Mouse (Mus musculus): ENCODE results near the gene Swap70. TPM values are rescaled to one million over a fixed set of nuclear protein-coding genes. Genes with fewer than 3 reads are reported as not detected.

The Swap70 gene
- polyA plus RNA-seq, 1 experiment from 2014 or later: 33.2 TPM

- H3K4me1 ChIP-seq: peaks cover 6% of the 10 kb centered on the region; the same call in 1 of the 2 replicates
- no peak for ATAC-seq (ENCODE audit: insufficient number of reproducible peaks, low FRiP score, low TSS enrichment, low read depth)
- no peaks in the 10 kb centered on the region for H3K27me3 ChIP-seq
- no peak overlapping the region for H3K4me2 ChIP-seq (replicated peaks)
- 62% methylated on average over 4 of the region's 4 CpGs for WGBS
- no peaks in the 10 kb centered on the region for H3K9me3 ChIP-seq (replicated peaks)
- H3K4me3 ChIP-seq (replicated peaks): no peak overlapping the region
- no peak overlapping the region for H3K9ac ChIP-seq
- peaks cover 40% of the 10 kb centered on the region for H3K36me3 ChIP-seq
- H3K27ac ChIP-seq (replicated peaks): no peak overlapping the region
These were observed 50.9 kb downstream of the Swap70 start for GRCm38 (mm10) chr7:110272434-110272833.

- no peaks in the 10 kb centered on the region for H3K9me3 ChIP-seq (replicated peaks)
- 94% methylated on average over 5 of the region's 5 CpGs for WGBS
- H3K4me2 ChIP-seq (replicated peaks): no peak overlapping the region
- H3K27me3 ChIP-seq: no peaks in the 10 kb centered on the region
- H3K9ac ChIP-seq: no peak overlapping the region
- ATAC-seq (ENCODE audit: insufficient number of reproducible peaks, low FRiP score, low TSS enrichment, low read depth): no peak
- no peak overlapping the region for H3K4me3 ChIP-seq (replicated peaks)
- H3K4me1 ChIP-seq: no peaks in the 10 kb centered on the region
- H3K27ac ChIP-seq (replicated peaks): no peak overlapping the region
- peaks cover 71% of the 10 kb centered on the region for H3K36me3 ChIP-seq
These were observed 56.3 kb downstream of the Swap70 start for GRCm38 (mm10) chr7:110277734-110278245.

DNA sequence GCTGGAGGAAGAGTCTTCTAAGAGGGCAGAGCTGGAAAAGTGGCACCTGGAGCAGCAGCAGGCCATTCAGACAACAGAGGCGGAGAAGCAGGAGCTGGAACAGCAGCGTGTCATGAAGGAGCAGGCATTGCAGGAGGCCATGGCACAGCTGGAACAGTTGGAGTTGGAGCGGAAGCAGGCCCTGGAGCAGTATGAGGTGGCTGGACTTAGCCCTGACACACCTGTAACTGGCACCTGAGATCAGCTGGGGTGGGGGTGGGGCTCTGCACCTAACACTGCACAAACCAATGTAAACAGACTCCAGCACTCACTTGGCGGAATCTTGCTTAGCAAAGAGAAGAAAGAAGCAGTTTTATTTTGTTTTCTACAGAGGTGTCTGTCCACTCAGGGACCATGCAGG, 57.7 kb downstream of the Swap70 start:
- Histone ChIP-seq H3K9ac (no peak overlapping the region), H3K36me3 (peaks cover 65% of the 10 kb centered on the region)

DNA sequence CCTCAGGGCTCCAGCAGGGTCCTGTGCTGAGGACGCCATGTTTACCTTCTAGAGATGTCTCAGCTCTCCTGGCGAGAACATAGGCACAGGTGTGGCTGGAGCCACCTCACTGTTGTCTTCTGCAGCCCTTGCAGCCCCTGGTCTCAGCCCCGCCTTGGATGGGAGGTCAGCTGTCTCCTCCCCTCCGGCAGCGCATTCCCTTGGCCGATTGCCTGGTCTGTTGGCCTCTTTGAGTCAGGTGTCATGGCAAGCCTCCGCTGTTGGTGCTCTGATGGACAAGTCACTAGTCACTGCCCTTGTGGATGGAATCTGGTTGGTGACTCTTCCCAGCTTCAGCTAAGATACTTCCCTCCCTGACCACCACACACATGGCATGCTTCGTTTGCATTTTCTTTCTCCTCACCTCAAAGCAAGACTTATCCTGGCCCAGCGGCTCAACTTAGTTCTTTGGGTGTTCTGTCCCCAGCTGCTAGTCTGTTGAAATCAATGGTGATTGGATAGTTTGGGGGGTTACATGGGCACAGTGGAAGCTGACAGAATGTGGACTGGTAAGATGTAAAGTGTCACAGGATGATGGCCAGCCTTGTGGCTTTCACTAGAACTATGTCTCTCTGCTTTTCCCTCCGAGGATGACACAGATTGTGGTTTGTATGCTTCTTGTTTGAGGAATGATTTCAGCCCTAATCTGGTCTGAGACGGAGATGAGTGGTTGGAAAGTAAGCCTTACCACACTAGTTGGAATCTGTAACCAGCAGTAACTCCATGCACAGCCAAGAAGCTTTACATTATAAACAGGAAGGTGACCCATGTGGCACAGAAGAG, 60.1 kb downstream of the Swap70 start:
- H3K4me2 ChIP-seq (replicated peaks): no peak overlapping the region
- no peak overlapping the region for H3K27ac ChIP-seq (replicated peaks)
- ATAC-seq (ENCODE audit: insufficient number of reproducible peaks, low FRiP score, low TSS enrichment, low read depth): no peak
- H3K9ac ChIP-seq: no peak overlapping the region
- no peaks in the 10 kb centered on the region for H3K27me3 ChIP-seq
- H3K36me3 ChIP-seq: peaks cover 45% of the 10 kb centered on the region
- no peak overlapping the region for H3K4me3 ChIP-seq (replicated peaks)
- H3K9me3 ChIP-seq (replicated peaks): no peaks in the 10 kb centered on the region
- no peaks in the 10 kb centered on the region for H3K4me1 ChIP-seq
- 90% methylated on average over 11 of the region's 11 CpGs for WGBS

More for the DNA sequence above, 57.7 kb downstream of the Swap70 start:
- H3K4me3 ChIP-seq (replicated peaks): no peak overlapping the region
- ATAC-seq (ENCODE audit: insufficient number of reproducible peaks, low FRiP score, low TSS enrichment, low read depth): no peak
- no peaks in the 10 kb centered on the region for H3K9me3 ChIP-seq (replicated peaks)
- H3K4me2 ChIP-seq (replicated peaks): no peak overlapping the region
- WGBS: 89% methylated on average over 4 of the region's 4 CpGs
- no peaks in the 10 kb centered on the region for H3K27me3 ChIP-seq
- H3K4me1 ChIP-seq: no peaks in the 10 kb centered on the region
- no peak overlapping the region for H3K27ac ChIP-seq (replicated peaks)

DNA sequence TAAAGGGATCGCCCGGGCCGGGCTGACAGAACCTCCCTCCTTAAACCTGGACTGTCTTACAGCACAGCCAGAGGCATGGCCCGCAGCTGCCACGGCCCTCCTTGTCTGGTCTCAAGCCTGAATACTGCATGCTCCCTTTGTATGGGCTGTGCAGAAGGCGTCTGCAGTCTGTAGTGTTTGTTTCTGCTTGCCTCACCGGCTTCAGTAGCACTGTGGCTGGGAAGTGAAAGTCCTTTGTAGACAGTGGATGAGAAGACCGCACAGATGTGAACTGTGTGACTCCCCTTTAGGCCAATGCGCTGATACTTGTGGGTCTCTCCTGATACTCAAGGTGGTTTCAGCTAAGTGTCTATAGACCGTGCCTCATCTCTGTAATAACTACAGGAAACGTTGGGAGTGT, 61.3 kb downstream of the Swap70 start:
- no peaks in the 10 kb centered on the region for H3K9me3 ChIP-seq (replicated peaks)
- no peak for ATAC-seq (ENCODE audit: insufficient number of reproducible peaks, low FRiP score, low TSS enrichment, low read depth)
- no peak overlapping the region for H3K27ac ChIP-seq (replicated peaks)
- 82% methylated on average over 11 of the region's 11 CpGs for WGBS
- H3K27me3 ChIP-seq: no peaks in the 10 kb centered on the region
- H3K4me3 ChIP-seq (replicated peaks): no peak overlapping the region
- no peak overlapping the region for H3K9ac ChIP-seq
- no peak overlapping the region for H3K4me2 ChIP-seq (replicated peaks)
- H3K36me3 ChIP-seq: peaks cover 39% of the 10 kb centered on the region
- H3K4me1 ChIP-seq: peaks cover 8% of the 10 kb centered on the region

DNA sequence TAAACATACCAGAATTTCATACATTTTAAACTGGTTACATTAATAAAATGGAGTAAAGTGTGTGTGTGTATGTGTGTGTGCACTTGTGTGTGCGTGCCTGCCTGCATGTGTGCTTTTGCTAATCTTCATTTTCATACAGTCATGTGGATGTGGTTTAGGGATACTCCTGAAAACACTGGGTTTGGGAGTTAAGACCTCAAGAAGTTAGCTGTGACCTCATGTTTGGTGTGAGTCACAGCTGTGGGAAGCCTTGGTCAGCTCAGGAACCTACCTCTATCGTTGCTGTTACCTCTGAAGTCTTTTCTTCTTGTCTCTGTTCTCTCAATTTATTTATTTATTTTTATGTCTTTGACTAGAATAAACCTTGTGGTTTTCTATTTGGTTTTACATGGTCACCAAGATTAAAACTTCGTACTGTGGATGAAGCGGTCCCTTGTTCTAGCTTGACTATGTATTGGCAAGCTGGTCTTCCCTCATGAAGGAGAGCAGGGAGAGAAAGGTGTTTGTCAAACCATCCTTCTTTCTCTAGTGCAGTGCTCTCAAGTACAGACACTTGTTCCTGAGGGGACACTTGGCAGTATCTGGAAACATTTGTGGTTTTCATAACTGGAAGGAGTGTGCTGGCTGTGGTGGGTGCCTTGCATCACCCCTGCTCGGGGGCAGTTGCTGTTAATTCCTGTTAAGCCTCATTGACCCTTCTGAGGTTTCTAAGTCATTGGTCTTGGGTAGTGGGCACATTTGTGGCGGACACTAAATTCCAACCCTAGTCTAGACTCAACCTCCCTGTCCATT, 62.2 kb downstream of the Swap70 start:
- no peaks in the 10 kb centered on the region for H3K9me3 ChIP-seq (replicated peaks)
- peaks cover 31% of the 10 kb centered on the region for H3K36me3 ChIP-seq
- H3K9ac ChIP-seq: no peak overlapping the region
- no peak overlapping the region for H3K4me3 ChIP-seq (replicated peaks)
- no peak overlapping the region for H3K4me2 ChIP-seq (replicated peaks)
- no peak overlapping the region for H3K27ac ChIP-seq (replicated peaks)
- ATAC-seq (ENCODE audit: insufficient number of reproducible peaks, low FRiP score, low TSS enrichment, low read depth): no peak
- H3K4me1 ChIP-seq: peaks cover 17% of the 10 kb centered on the region
- WGBS: 85% methylated on average over 6 of the region's 6 CpGs
- no peaks in the 10 kb centered on the region for H3K27me3 ChIP-seq

DNA sequence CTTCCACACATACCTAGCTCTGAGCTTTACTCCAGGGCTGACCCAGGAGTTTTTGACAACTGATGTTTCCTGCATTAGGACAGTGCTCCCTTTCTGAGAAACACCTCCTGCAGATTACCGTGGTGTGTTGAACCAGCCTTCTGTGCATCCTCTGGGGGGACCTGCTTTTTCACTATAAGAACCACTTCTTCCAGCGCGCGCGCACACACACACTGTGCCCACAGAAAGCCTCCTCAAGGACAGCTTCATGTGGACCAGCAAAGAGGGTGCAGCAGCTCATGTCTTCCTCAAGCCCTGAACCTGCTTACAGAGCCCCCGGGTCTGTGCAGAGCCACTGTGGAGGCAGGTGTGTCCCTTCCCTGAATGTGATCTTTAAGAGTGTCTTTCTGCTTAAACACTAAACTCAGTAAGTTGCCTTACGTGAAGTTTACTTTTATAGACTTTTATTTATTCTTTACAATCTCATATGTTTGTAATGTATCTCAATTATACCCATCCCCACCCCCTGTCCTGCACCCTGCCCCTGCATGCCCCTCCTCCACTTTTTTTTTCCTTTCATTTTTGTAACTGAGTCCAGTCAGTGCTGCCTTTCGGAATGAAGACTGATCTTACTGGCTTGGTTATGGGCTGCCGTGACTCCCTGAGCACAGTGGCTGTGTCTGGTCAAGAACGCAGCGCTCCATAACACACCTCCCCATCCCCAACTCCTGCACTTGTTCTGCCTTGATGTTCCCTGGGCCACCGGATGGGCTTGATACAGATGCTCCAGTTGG, 63.8 kb downstream of the Swap70 start:
- Histone ChIP-seq H3K4me3 (replicated peaks) (no peak overlapping the region), H3K9me3 (replicated peaks) (no peaks in the 10 kb centered on the region), H3K27me3 (no peaks in the 10 kb centered on the region), H3K9ac (no peak overlapping the region), H3K4me1 (peaks cover 20% of the 10 kb centered on the region), H3K36me3 (peaks cover 17% of the 10 kb centered on the region), H3K4me2 (replicated peaks) (no peak overlapping the region), H3K27ac (replicated peaks) (no peak overlapping the region)
- 89% methylated on average over 12 of the region's 12 CpGs for WGBS
- no peak for ATAC-seq (ENCODE audit: insufficient number of reproducible peaks, low FRiP score, low TSS enrichment, low read depth)

DNA sequence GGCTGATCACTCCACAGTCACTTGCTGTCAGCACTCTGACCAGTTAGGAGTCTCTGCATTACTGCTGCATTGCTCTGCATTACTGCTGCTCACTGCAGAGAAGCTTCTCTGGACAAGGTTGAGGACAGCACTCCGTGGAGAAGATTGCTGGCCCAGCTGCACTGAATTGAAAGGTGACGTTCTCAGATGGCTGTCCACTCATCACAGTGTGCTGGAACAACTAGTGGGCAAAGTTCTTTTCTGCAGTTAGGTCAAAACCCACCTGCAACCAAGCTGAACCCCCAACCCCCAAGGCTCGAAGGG, 64.3 kb downstream of the Swap70 start:
- no peak overlapping the region for H3K27ac ChIP-seq (replicated peaks)
- H3K36me3 ChIP-seq: peaks cover 14% of the 10 kb centered on the region
- H3K4me3 ChIP-seq (replicated peaks): no peak overlapping the region
- ATAC-seq (ENCODE audit: insufficient number of reproducible peaks, low FRiP score, low TSS enrichment, low read depth): no peak
- WGBS: 76% methylated on average over 3 of the region's 3 CpGs
- no peak overlapping the region for H3K9ac ChIP-seq
- H3K27me3 ChIP-seq: no peaks in the 10 kb centered on the region
- H3K9me3 ChIP-seq (replicated peaks): no peaks in the 10 kb centered on the region
- peaks cover 20% of the 10 kb centered on the region for H3K4me1 ChIP-seq
- no peak overlapping the region for H3K4me2 ChIP-seq (replicated peaks)

- H3K9ac ChIP-seq: no peak overlapping the region
- peaks cover 9% of the 10 kb centered on the region for H3K36me3 ChIP-seq
- no peaks in the 10 kb centered on the region for H3K27me3 ChIP-seq
- H3K4me1 ChIP-seq: peaks cover 20% of the 10 kb centered on the region
- H3K9me3 ChIP-seq (replicated peaks): no peaks in the 10 kb centered on the region
- H3K4me3 ChIP-seq (replicated peaks): no peak overlapping the region
- 70% methylated on average over 8 of the region's 8 CpGs for WGBS
- no peak overlapping the region for H3K4me2 ChIP-seq (replicated peaks)
- no peak overlapping the region for H3K27ac ChIP-seq (replicated peaks)
- no peak; the same call in 1 of the 2 replicates for ATAC-seq (ENCODE audit: insufficient number of reproducible peaks, low FRiP score, low TSS enrichment, low read depth)
These were observed 64.8 kb downstream of the Swap70 start for GRCm38 (mm10) chr7:110286198-110286732.

- H3K4me1 ChIP-seq: peaks cover 20% of the 10 kb centered on the region
- no peaks in the 10 kb centered on the region for H3K27me3 ChIP-seq
- H3K27ac ChIP-seq (replicated peaks): no peak overlapping the region
- H3K4me3 ChIP-seq (replicated peaks): no peak overlapping the region
- H3K4me2 ChIP-seq (replicated peaks): no peak overlapping the region
- ATAC-seq (ENCODE audit: insufficient number of reproducible peaks, low FRiP score, low TSS enrichment, low read depth): peak; percentile 52; the same call in 1 of the 2 replicates
- H3K9me3 ChIP-seq (replicated peaks): no peaks in the 10 kb centered on the region
- 5% methylated on average over 12 of the region's 12 CpGs for WGBS
- peaks cover 2% of the 10 kb centered on the region for H3K36me3 ChIP-seq
- no peak overlapping the region for H3K9ac ChIP-seq
These were observed 65.4 kb downstream of the Swap70 start for GRCm38 (mm10) chr7:110286838-110287475.

Measured in embryonic facial prominence, embryonic 15.5 days (tissue).